Comparison of ENCODE assay signal across 8 mouse cellular contexts in genomic region chr10:81415549-81416310, GRCm38 (mm10). TPM values are rescaled to one million over a fixed set of nuclear protein-coding genes. Genes with fewer than 3 reads are reported as not detected.
A peak's percentile ranks its signal among the peaks of the same experiment; 100 is the strongest.
DNase-seq lines count a peak whose midpoint lies in the region; ATAC-seq and TF ChIP-seq lines count a peak whose summit lies in the region.

No protein-coding gene starts in this region.

- WGBS in cerebellum, adult 2 months = 22% methylated on average over 17 of the region's 17 CpGs
- WGBS in heart, postnatal 0 days = 71% methylated on average over 17 of the region's 17 CpGs
- WGBS in stomach, embryonic 14.5 days = 63% methylated on average over 17 of the region's 17 CpGs

- H3K4me1 ChIP-seq in cerebellum, adult 2 months (ENCODE audit: control insufficient read depth, insufficient read depth, low read length) = peaks cover 95% of the 10 kb centered on the region
- peaks cover 83% of the 10 kb centered on the region for H3K4me1 ChIP-seq in heart, postnatal 0 days (ENCODE audit: control insufficient read depth, insufficient read depth)
- peaks cover 70% of the 10 kb centered on the region for H3K4me1 ChIP-seq in stomach, embryonic 14.5 days (ENCODE audit: control insufficient read depth, insufficient read depth, low read length)

- no peak for ATAC-seq in cerebellum, adult (ENCODE audit: insufficient number of reproducible peaks, low FRiP score, low TSS enrichment)
- ATAC-seq in heart, postnatal 0 days (ENCODE audit: insufficient read depth, low read depth) = no peak
- no peak for ATAC-seq in stomach, embryonic 14.5 days (ENCODE audit: insufficient number of reproducible peaks, insufficient read depth, low FRiP score, low read depth)

- TF ChIP-seq CTCF in cerebellum, adult 2 months (IDR thresholded peaks at IDR 0.05; ENCODE audit: borderline replicate concordance, insufficient read depth, low read depth, low read length) = no peak
- no peak for TF ChIP-seq CTCF in heart, postnatal 0 days (IDR thresholded peaks at IDR 0.05; ENCODE audit: low read depth)

- DNase-seq in cerebellum, adult 2 months = peak in 1 of 2 experiments; percentile 69
- DNase-seq in lung, postnatal 10 days = peak; percentile 63
- DNase-seq in lung, adult 18-20 months = no peak
- no peak for DNase-seq in heart, postnatal 0 days (ENCODE audit: low spot score)
- no peak for DNase-seq in embryo, embryonic 10.5 days (ENCODE audit: low spot score)
- no peak for DNase-seq in left cerebral cortex, adult 9 months (ENCODE audit: low spot score in 2 of 2)

- H3K36me3 ChIP-seq in heart, postnatal 0 days (replicated peaks; ENCODE audit: control insufficient read depth, insufficient read depth, low read length) = peaks cover 15% of the 10 kb centered on the region
- peaks cover 8% of the 10 kb centered on the region; the same call in 1 of the 2 replicates for H3K36me3 ChIP-seq in stomach, embryonic 14.5 days (ENCODE audit: control insufficient read depth, insufficient read depth, low read length)

- no peaks in the 10 kb centered on the region for H3K9me3 ChIP-seq in heart, postnatal 0 days (replicated peaks; ENCODE audit: control insufficient read depth, low read length)
- no peaks in the 10 kb centered on the region for H3K9me3 ChIP-seq in stomach, embryonic 14.5 days (ENCODE audit: control insufficient read depth, low read depth, low read length)

- no peak overlapping the region for H3K4me3 ChIP-seq in cerebellum, adult 2 months (replicated peaks; ENCODE audit: insufficient read depth, low read depth, low read length)
- H3K4me3 ChIP-seq in heart, postnatal 0 days (ENCODE audit: low read depth, low read length) = no peak overlapping the region
- H3K4me3 ChIP-seq in stomach, embryonic 14.5 days (ENCODE audit: low read depth, low read length) = no peak overlapping the region

- no peak for TF ChIP-seq EP300 in heart, postnatal 0 days (IDR thresholded peaks at IDR 0.05; ENCODE audit: low read depth)

- peak overlapping the region; percentile 99 for H3K27ac ChIP-seq in cerebellum, adult 2 months (ENCODE audit: insufficient read depth, low read length)
- peak overlapping the region; percentile 97 for H3K27ac ChIP-seq in heart, postnatal 0 days (ENCODE audit: low read depth)
- peak overlapping the region; percentile 66 for H3K27ac ChIP-seq in stomach, embryonic 14.5 days (ENCODE audit: low read length)

- no peak overlapping the region for H3K4me2 ChIP-seq in heart, postnatal 0 days (ENCODE audit: low read depth, low read length)
- H3K4me2 ChIP-seq in stomach, embryonic 14.5 days (replicated peaks; ENCODE audit: low read depth, low read length) = no peak overlapping the region

- H3K27me3 ChIP-seq in cerebellum, adult 2 months (ENCODE audit: control insufficient read depth, insufficient read depth, low read length) = no peaks in the 10 kb centered on the region
- no peaks in the 10 kb centered on the region for H3K27me3 ChIP-seq in heart, postnatal 0 days (ENCODE audit: control insufficient read depth, insufficient read depth, low read length)
- H3K27me3 ChIP-seq in stomach, embryonic 14.5 days (ENCODE audit: control insufficient read depth, insufficient read depth, low read length) = no peaks in the 10 kb centered on the region

- H3K9ac ChIP-seq in heart, postnatal 0 days (replicated peaks; ENCODE audit: low read depth, low read length) = no peak overlapping the region
- no peak overlapping the region for H3K9ac ChIP-seq in stomach, embryonic 14.5 days (replicated peaks; ENCODE audit: low read depth, low read length)

- TF ChIP-seq POLR2A in cerebellum, adult 2 months (IDR thresholded peaks at IDR 0.05; ENCODE audit: borderline replicate concordance, insufficient read depth, low read length) = no peak

RNA-seq across cellular contexts. Expression of gene Smim24, which starts 22.9 kb away (rescaled TPM):
- polyA plus RNA-seq in cerebellum, adult 2 months (2012; rRNA removed) = 1.2 and 1.7 TPM in 2 replicates
- 6.6 and 7.8 TPM in 2 replicates for total RNA-seq in heart, postnatal 0 days (2014; rRNA removed; ENCODE audit: low replicate concordance)
- polyA plus RNA-seq in heart, postnatal 0 days (2015; fragmentation: Nextera tagmentation; extraction: Ambion mirVana) = 3.3 and 3.8 TPM in 2 replicates
- polyA plus RNA-seq in stomach, embryonic 14.5 days (2014; fragmentation: Nextera tagmentation; extraction: Ambion mirVana) = 17.7 and 21.5 TPM in 2 replicates

RNA-seq across cellular contexts. Expression of gene Gm48552, which starts 26.9 kb away (rescaled TPM):
- 10.7 and 13.8 TPM in 2 replicates for polyA plus RNA-seq in cerebellum, adult 2 months (2012; rRNA removed)
- not detected in 2 replicates for total RNA-seq in heart, postnatal 0 days (2014; rRNA removed; ENCODE audit: low replicate concordance)
- 0.45 and 0.70 TPM in 2 replicates for polyA plus RNA-seq in heart, postnatal 0 days (2015; fragmentation: Nextera tagmentation; extraction: Ambion mirVana)
- polyA plus RNA-seq in stomach, embryonic 14.5 days (2014; fragmentation: Nextera tagmentation; extraction: Ambion mirVana) = 1.0 and 1.1 TPM in 2 replicates

RNA-seq across cellular contexts. Expression of gene Gm48551, which starts 31.5 kb away (rescaled TPM):
- polyA plus RNA-seq in cerebellum, adult 2 months (2012; rRNA removed) = 10.2 and 10.8 TPM in 2 replicates
- total RNA-seq in heart, postnatal 0 days (2014; rRNA removed; ENCODE audit: low replicate concordance) = 0.11 TPM in 1 of 2 replicates, not detected in the other
- polyA plus RNA-seq in heart, postnatal 0 days (2015; fragmentation: Nextera tagmentation; extraction: Ambion mirVana) = 0.43 and 1.1 TPM in 2 replicates
- 3.1 and 4.1 TPM in 2 replicates for polyA plus RNA-seq in stomach, embryonic 14.5 days (2014; fragmentation: Nextera tagmentation; extraction: Ambion mirVana)

RNA-seq across cellular contexts. Expression of gene Dohh, which starts 31.5 kb away (rescaled TPM):
- 87.7 and 93.1 TPM in 2 replicates for polyA plus RNA-seq in cerebellum, adult 2 months (2012; rRNA removed)
- total RNA-seq in heart, postnatal 0 days (2014; rRNA removed; ENCODE audit: low replicate concordance) = 123 and 139 TPM in 2 replicates
- 75.2 and 77.6 TPM in 2 replicates for polyA plus RNA-seq in heart, postnatal 0 days (2015; fragmentation: Nextera tagmentation; extraction: Ambion mirVana)
- polyA plus RNA-seq in stomach, embryonic 14.5 days (2014; fragmentation: Nextera tagmentation; extraction: Ambion mirVana) = 44.8 and 48.5 TPM in 2 replicates

RNA-seq across cellular contexts. Expression of gene Fzr1, which starts 37.4 kb away (rescaled TPM):
- 75.8 and 81.5 TPM in 2 replicates for polyA plus RNA-seq in cerebellum, adult 2 months (2012; rRNA removed)
- total RNA-seq in heart, postnatal 0 days (2014; rRNA removed; ENCODE audit: low replicate concordance) = 47.6 and 53.9 TPM in 2 replicates
- polyA plus RNA-seq in heart, postnatal 0 days (2015; fragmentation: Nextera tagmentation; extraction: Ambion mirVana) = 45.8 and 48.4 TPM in 2 replicates
- polyA plus RNA-seq in stomach, embryonic 14.5 days (2014; fragmentation: Nextera tagmentation; extraction: Ambion mirVana) = 81.3 and 88.7 TPM in 2 replicates
